Mouse (Mus musculus): ENCODE data around the gene Mpz. TPM values are rescaled to one million over a fixed set of nuclear protein-coding genes. Genes with fewer than 3 reads are reported as not detected.

The Mpz gene
- polyA plus RNA-seq, 1 experiment from 2014 or later: 1.5 TPM

DNA sequence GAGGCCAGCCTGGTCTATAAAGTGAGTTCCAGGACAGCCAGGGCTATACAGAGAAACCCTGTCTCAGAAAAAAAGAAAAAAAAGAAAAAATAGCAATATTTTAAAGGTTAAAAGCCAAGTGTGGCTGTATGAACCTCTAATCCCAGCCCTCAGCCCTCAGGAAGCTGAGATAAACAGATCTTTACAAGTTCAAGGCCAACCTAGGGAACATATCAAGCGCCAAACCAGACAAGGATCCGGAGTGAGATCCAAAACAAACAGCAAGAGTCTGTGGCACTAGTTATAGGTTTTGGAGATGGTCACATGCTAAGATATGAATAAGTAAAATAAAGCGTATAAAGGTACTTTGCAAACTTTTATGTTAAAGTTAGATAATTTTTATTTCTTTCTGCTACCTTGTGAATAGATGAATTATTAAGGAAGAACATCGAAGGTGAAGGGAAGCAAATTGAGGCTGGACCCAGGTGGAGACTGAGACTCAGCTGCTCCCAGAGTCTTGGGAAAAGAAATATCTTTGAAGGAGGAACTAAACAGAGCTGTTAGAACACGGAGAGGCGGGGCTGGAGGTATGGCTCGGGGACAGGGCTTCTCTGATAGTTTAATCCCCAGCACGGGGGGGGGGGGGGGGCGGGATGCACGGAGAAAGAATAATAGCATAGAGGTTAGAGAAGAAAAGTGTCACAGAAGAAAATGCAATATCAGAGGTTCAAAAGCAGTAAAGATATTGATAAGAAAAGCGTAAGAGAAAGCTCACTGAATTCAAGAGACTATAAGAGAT lies 53.1 kb downstream of the Mpz start:
- Histone ChIP-seq H3K27ac (no peak overlapping the region), H3K9ac (replicated peaks) (no peak overlapping the region), H3K4me2 (no peak overlapping the region), H3K4me3 (replicated peaks) (no peak overlapping the region), H3K9me3 (no peaks in the 10 kb centered on the region), H3K4me1 (replicated peaks) (no peaks in the 10 kb centered on the region), H3K36me3 (no peaks in the 10 kb centered on the region), H3K27me3 (peaks cover 7% of the 10 kb centered on the region; the same call in 1 of the 2 replicates)
- 65% methylated on average over 9 of the region's 11 CpGs for WGBS
- no peak for ATAC-seq (ENCODE audit: insufficient number of reproducible peaks, insufficient read depth, low FRiP score, low TSS enrichment, low read depth)

DNA sequence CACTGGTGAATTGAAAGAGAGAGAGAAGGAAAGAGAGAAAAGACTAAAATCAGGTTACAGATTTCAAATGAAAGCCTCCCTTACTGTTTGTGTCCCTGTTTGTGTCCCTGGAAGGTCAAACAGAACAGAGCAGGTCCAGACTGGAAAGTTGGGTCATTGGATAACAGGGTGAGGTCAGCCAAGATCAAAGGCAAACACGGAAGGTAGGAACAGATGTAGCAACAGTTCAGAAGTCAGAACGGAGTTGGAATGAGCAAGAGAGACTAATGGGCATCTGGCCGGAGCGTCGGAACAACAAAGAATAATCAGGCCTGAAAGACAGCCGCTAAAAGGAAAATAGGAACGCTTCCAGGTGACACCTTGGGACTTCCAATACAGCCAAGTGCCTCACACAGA lies 53.7 kb downstream of the Mpz start:
- Histone ChIP-seq H3K4me2 (no peak overlapping the region), H3K4me1 (replicated peaks) (no peaks in the 10 kb centered on the region), H3K36me3 (no peaks in the 10 kb centered on the region), H3K27ac (no peak overlapping the region), H3K9ac (replicated peaks) (no peak overlapping the region), H3K4me3 (replicated peaks) (no peak overlapping the region), H3K27me3 (peaks cover 4% of the 10 kb centered on the region; the same call in 1 of the 2 replicates), H3K9me3 (no peaks in the 10 kb centered on the region)
- no peak for ATAC-seq (ENCODE audit: insufficient number of reproducible peaks, insufficient read depth, low FRiP score, low TSS enrichment, low read depth)
- WGBS: 21% methylated on average over 7 of the region's 7 CpGs

DNA sequence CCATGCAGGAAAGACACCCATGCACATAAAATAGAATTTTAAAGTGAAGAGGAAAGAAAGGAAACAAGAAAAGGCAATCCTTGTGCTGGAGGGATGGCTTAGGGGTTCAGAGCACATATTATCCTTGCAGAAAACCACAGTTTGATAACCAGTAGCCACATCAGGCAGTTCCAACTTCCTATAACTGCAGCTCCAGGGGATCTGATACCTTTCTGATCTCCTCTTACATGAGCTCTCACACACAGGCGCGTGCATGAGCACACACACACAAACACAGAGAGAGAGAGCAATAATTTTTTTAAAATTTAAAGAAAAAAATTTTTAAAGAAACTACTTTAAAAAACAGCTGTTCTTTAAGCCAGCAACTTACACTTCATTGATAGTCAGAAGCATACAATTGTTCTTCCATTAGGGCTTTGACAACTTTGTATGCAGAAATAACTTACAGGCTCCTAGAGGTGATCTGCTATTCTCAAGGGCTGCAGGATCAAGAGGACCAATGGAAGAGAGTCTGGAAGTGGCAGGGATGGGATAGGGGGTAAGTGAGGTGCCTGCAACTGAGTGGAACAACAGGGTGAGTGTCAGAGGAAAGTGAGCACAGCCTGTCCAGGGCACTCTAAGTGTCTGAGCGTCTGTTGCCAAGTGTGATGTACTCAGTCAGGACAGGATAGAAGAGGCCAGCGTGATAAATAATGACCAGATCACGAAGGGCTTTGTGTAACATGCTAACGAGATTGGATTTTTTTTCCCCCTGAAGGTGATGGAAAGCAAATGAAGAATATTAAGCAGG lies 55.4 kb downstream of the Mpz start:
- no peak overlapping the region for H3K27ac ChIP-seq
- H3K4me2 ChIP-seq: no peak overlapping the region
- ATAC-seq (ENCODE audit: insufficient number of reproducible peaks, insufficient read depth, low FRiP score, low TSS enrichment, low read depth): no peak
- H3K27me3 ChIP-seq: peaks cover 10% of the 10 kb centered on the region; the same call in 1 of the 2 replicates
- no peak overlapping the region for H3K9ac ChIP-seq (replicated peaks)
- H3K9me3 ChIP-seq: no peaks in the 10 kb centered on the region
- no peaks in the 10 kb centered on the region for H3K4me1 ChIP-seq (replicated peaks)
- H3K4me3 ChIP-seq (replicated peaks): no peak overlapping the region
- WGBS: 76% methylated on average over 6 of the region's 6 CpGs
- no peaks in the 10 kb centered on the region for H3K36me3 ChIP-seq

DNA sequence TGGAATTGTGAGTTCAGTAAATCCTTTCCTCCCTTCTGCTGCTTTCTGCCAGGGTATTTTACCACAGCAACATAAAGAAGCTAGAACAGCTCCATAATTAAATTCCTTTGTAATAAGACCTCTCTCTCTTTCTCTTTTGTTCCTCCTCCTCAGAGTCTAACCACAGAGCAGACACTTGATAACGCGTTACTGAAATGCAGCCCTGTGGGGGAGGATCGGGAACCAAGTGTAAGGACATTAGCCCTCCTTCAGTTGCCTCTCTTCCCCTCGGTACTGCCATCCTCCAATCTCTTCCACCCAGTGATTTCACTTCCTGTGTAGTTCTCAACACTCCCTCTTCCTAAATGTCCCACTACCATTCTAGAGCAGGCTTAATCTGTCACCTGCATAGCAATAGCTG lies 58.9 kb downstream of the Mpz start:
- H3K9ac ChIP-seq (replicated peaks): no peak overlapping the region
- H3K9me3 ChIP-seq: no peaks in the 10 kb centered on the region
- no peaks in the 10 kb centered on the region for H3K36me3 ChIP-seq
- ATAC-seq (ENCODE audit: insufficient number of reproducible peaks, insufficient read depth, low FRiP score, low TSS enrichment, low read depth): no peak
- peaks cover 15% of the 10 kb centered on the region; the same call in 1 of the 2 replicates for H3K27me3 ChIP-seq
- no peak overlapping the region for H3K4me3 ChIP-seq (replicated peaks)
- H3K27ac ChIP-seq: no peak overlapping the region
- no peak overlapping the region for H3K4me2 ChIP-seq
- no peaks in the 10 kb centered on the region for H3K4me1 ChIP-seq (replicated peaks)
- 13% methylated on average over 4 of the region's 4 CpGs for WGBS

Other genes starting within 250 kb of the Mpz start
- gene Fcrlb, start 237.8 kb upstream of the Mpz start, polyA plus RNA-seq (2016; fragmentation: Nextera tagmentation; extraction: Ambion mirVana): not detected in 2 replicates
- not detected in 2 replicates for gene Fcrla, start 223.1 kb upstream of the Mpz start, polyA plus RNA-seq (2016; fragmentation: Nextera tagmentation; extraction: Ambion mirVana)
- 0.33 and 0.34 TPM in 2 replicates for gene Fcgr2b, start 174.2 kb upstream of the Mpz start, polyA plus RNA-seq (2016; fragmentation: Nextera tagmentation; extraction: Ambion mirVana)
- gene Fcgr4, start 131.8 kb upstream of the Mpz start, polyA plus RNA-seq (2016; fragmentation: Nextera tagmentation; extraction: Ambion mirVana): 0.17 and 0.21 TPM in 2 replicates
- gene Fcgr3, start 85.8 kb upstream of the Mpz start, polyA plus RNA-seq (2016; fragmentation: Nextera tagmentation; extraction: Ambion mirVana): 4.5 and 5.3 TPM in 2 replicates
- gene Cfap126, start 36.8 kb upstream of the Mpz start, polyA plus RNA-seq (2016; fragmentation: Nextera tagmentation; extraction: Ambion mirVana): 1.5 and 1.6 TPM in 2 replicates
- 182 and 217 TPM in 2 replicates for gene Sdhc, start 108 bp upstream of the Mpz start, polyA plus RNA-seq (2016; fragmentation: Nextera tagmentation; extraction: Ambion mirVana)
- gene Pcp4l1, start 45.6 kb downstream of the Mpz start, polyA plus RNA-seq (2016; fragmentation: Nextera tagmentation; extraction: Ambion mirVana): 2.0 and 2.8 TPM in 2 replicates
- 0.17 and 0.43 TPM in 2 replicates for gene Nr1i3, start 63.3 kb downstream of the Mpz start, polyA plus RNA-seq (2016; fragmentation: Nextera tagmentation; extraction: Ambion mirVana)
- 29.7 and 31.9 TPM in 2 replicates for gene Tomm40l, start 71.8 kb downstream of the Mpz start, polyA plus RNA-seq (2016; fragmentation: Nextera tagmentation; extraction: Ambion mirVana)
- 2.1 and 3.1 TPM in 2 replicates for gene Apoa2, start 74.3 kb downstream of the Mpz start, polyA plus RNA-seq (2016; fragmentation: Nextera tagmentation; extraction: Ambion mirVana)
- gene Fcer1g, start 83.7 kb downstream of the Mpz start, polyA plus RNA-seq (2016; fragmentation: Nextera tagmentation; extraction: Ambion mirVana): 15.9 and 21.0 TPM in 2 replicates
- 10.5 and 11.0 TPM in 2 replicates for gene Adamts4, start 99.7 kb downstream of the Mpz start, polyA plus RNA-seq (2016; fragmentation: Nextera tagmentation; extraction: Ambion mirVana)
- 251 and 257 TPM in 2 replicates for gene Ndufs2, start 100.7 kb downstream of the Mpz start, polyA plus RNA-seq (2016; fragmentation: Nextera tagmentation; extraction: Ambion mirVana)
- gene B4galt3, start 119.6 kb downstream of the Mpz start, polyA plus RNA-seq (2016; fragmentation: Nextera tagmentation; extraction: Ambion mirVana): 82.1 and 84.8 TPM in 2 replicates
- 71.9 and 75.9 TPM in 2 replicates for gene Ppox, start 130.5 kb downstream of the Mpz start, polyA plus RNA-seq (2016; fragmentation: Nextera tagmentation; extraction: Ambion mirVana)
- gene Usp21, start 137.3 kb downstream of the Mpz start, polyA plus RNA-seq (2016; fragmentation: Nextera tagmentation; extraction: Ambion mirVana): 132 and 134 TPM in 2 replicates
- gene Ufc1, start 144.3 kb downstream of the Mpz start, polyA plus RNA-seq (2016; fragmentation: Nextera tagmentation; extraction: Ambion mirVana): 108 and 111 TPM in 2 replicates
- gene Dedd, start 178.4 kb downstream of the Mpz start, polyA plus RNA-seq (2016; fragmentation: Nextera tagmentation; extraction: Ambion mirVana): 59.2 and 62.9 TPM in 2 replicates
- gene Nit1, start 194.9 kb downstream of the Mpz start, polyA plus RNA-seq (2016; fragmentation: Nextera tagmentation; extraction: Ambion mirVana): 43.8 and 43.9 TPM in 2 replicates
- 123 and 128 TPM in 2 replicates for gene Pfdn2, start 195.0 kb downstream of the Mpz start, polyA plus RNA-seq (2016; fragmentation: Nextera tagmentation; extraction: Ambion mirVana)
- 2.0 and 2.2 TPM in 2 replicates for gene Klhdc9, start 210.1 kb downstream of the Mpz start, polyA plus RNA-seq (2016; fragmentation: Nextera tagmentation; extraction: Ambion mirVana)
- gene Nectin4, start 219.4 kb downstream of the Mpz start, polyA plus RNA-seq (2016; fragmentation: Nextera tagmentation; extraction: Ambion mirVana): 6.2 and 7.8 TPM in 2 replicates
- 0.75 and 0.91 TPM in 2 replicates for gene Arhgap30, start 238.2 kb downstream of the Mpz start, polyA plus RNA-seq (2016; fragmentation: Nextera tagmentation; extraction: Ambion mirVana)